Mouse (Mus musculus) mesoderm, embryonic 11.5 days (tissue): ENCODE measurements around the gene Gpr141.

ENCODE experiments used
- DNase-seq: peaks from one replicate; pipeline ENCODE4 v3.0.0-alpha.2; 2012; ENCODE audit warnings: low read depth, low spot score

Gpr141 gene

GRCm38 (mm10) chr13:19730826-19731225, 93.2 kb downstream of the Gpr141 start:
- no peak for DNase-seq

GRCm38 (mm10) chr13:19718954-19719353, 105.1 kb downstream of the Gpr141 start:
- DNase-seq, result no peak

DNA sequence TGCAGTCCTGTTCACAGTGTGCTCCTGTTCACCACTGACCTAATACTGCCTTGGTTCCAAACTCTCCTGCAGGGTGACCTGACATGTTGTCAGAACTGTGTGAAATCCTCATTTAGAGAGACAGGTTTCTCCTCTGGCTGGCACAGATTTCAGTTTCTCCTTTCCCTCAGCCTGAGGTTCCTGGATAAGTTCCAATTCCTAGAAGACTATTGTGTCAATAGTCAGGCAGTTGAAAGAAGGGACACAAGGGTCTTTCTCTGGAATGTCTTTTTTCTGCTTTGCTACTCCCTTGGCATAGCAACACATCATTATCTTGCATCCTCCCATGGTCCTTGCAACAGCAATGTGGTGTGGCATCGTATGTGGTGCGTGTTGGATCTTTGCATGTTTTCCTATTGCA, 106.9 kb downstream of the Gpr141 start:
- no peak for DNase-seq

GRCm38 (mm10) chr13:19703806-19704205, 120.3 kb downstream of the Gpr141 start:
- DNase-seq, result no peak

- peak; percentile 14 for DNase-seq
Observed at GRCm38 (mm10) chr13:19701443-19702078, 122.5 kb downstream of the Gpr141 start.

- no peak for DNase-seq
Observed at GRCm38 (mm10) chr13:19700733-19701442, 123.2 kb downstream of the Gpr141 start.
